Mouse (Mus musculus) cerebellum, adult 9-11 months (tissue): ENCODE results near the gene Mfsd6.

ENCODE experiments used
- DNase-seq: peaks from one replicate; pipeline ENCODE4 v3.0.0; 2022

The Mfsd6 gene

GRCm38 (mm10) chr1:52638101-52638500, 89.2 kb downstream of the Mfsd6 start:
- no peak for DNase-seq

GRCm38 (mm10) chr1:52635932-52636331, 91.3 kb downstream of the Mfsd6 start:
- no peak for DNase-seq

- DNase-seq = no peak
Measured at GRCm38 (mm10) chr1:52634251-52634650, 93.0 kb downstream of the Mfsd6 start.

GRCm38 (mm10) chr1:52631570-52631969, 95.7 kb downstream of the Mfsd6 start:
- no peak for DNase-seq

GRCm38 (mm10) chr1:52630937-52631299, 96.3 kb downstream of the Mfsd6 start:
- no peak for DNase-seq

- peak; percentile 91 for DNase-seq
Measured at GRCm38 (mm10) chr1:52630248-52630936, 96.9 kb downstream of the Mfsd6 start, which contains the start of gene Nemp2. Nemp2 (plus strand) TSS chr1:52630703.

GRCm38 (mm10) chr1:52620442-52620841, 106.8 kb downstream of the Mfsd6 start:
- no peak for DNase-seq

GRCm38 (mm10) chr1:52618217-52618616, 109.0 kb downstream of the Mfsd6 start:
- no peak for DNase-seq

GRCm38 (mm10) chr1:52608486-52608885, 118.8 kb downstream of the Mfsd6 start:
- no peak for DNase-seq

GRCm38 (mm10) chr1:52607700-52608099, 119.6 kb downstream of the Mfsd6 start:
- DNase-seq = no peak
